Mouse (Mus musculus) embryonic stem cell, embryonic (primary cell): Measurements from ENCODE around the gene Trim40.

Experiments
- CTCF ChIA-PET, 4 experiments: fragments of 300-600 bp in 2 of 4; fragments of 350-600 bp in 2 of 4; sonication (Branson Sonifier 250); formaldehyde crosslinking; loops; one replicate each; lab custom pipeline; 2022; ENCODE audit warnings: inconsistent platforms in 2 of 4; lab: Charles Lee
- POLR2A ChIA-PET, 4 experiments: fragments of 300-600 bp in 2 of 4; fragments of 350-600 bp in 2 of 4; sonication (Branson Sonifier 250); formaldehyde crosslinking; loops; one replicate each; lab custom pipeline; 2022; ENCODE audit warnings: antibody characterized with exemption in 4 of 4, inconsistent platforms in 1 of 4; lab: Charles Lee

Gene Trim40

GRCm38 (mm10) chr17:36890073-36890903 lies at the start of gene Trim40:
Gene Trim40 (minus strand): TSS chr17:36890123.
- ChIA-PET CTCF (no interaction called here), POLR2A (interaction anchor here in 1 of 4 experiments (3.6 kb wide), 1 partner anchor 23 kb away, joined by 8 read pairs; the partner anchor contains the start of gene Trim15)

- ChIA-PET POLR2A (interaction anchor here in 1 of 4 experiments (1.0 to 1.4 kb wide), 2 partner anchors 17 to 20 kb away, joined by 3 to 7 read pairs; partner anchors contain the start of genes Znrd1 and Znrd1as), CTCF (no interaction called here)
Observed at GRCm38 (mm10) chr17:36938056-36938455, 48.1 kb upstream of the Trim40 start.

GRCm38 (mm10) chr17:36931806-36932205 lies 41.9 kb upstream of the Trim40 start:
- POLR2A ChIA-PET, result interaction anchor here in 3 of 4 experiments (0.5 to 2.6 kb wide), 4 partner anchors 10 to 119 kb away, joined by 3 to 10 read pairs (median 4); no protein-coding TSS in a partner anchor
- CTCF ChIA-PET, result interaction anchor here in 1 of 4 experiments (0.9 kb wide), 1 partner anchor 39 kb away, joined by 3 read pairs; no protein-coding TSS in a partner anchor

GRCm38 (mm10) chr17:36931130-36931529 lies 41.2 kb upstream of the Trim40 start:
- POLR2A ChIA-PET, result interaction anchor here in 3 of 4 experiments (0.6 to 2.6 kb wide), 5 partner anchors 10 to 285 kb away, joined by 3 to 10 read pairs (median 5); no protein-coding TSS in a partner anchor

GRCm38 (mm10) chr17:36930233-36930632 lies 40.3 kb upstream of the Trim40 start:
- CTCF ChIA-PET, result interaction anchor here in 3 of 4 experiments (0.6 to 2.3 kb wide), 4 partner anchors 16 to 155 kb away, joined by 3 to 12 read pairs (median 4); no protein-coding TSS in a partner anchor

More at GRCm38 (mm10) chr17:36931130-36931529, 41.2 kb upstream of the Trim40 start:
- CTCF ChIA-PET, result interaction anchor here in 2 of 4 experiments (1.1 to 2.3 kb wide), 2 partner anchors 15 to 16 kb away, joined by 4 to 12 read pairs; no protein-coding TSS in a partner anchor

GRCm38 (mm10) chr17:36929236-36929932 lies 39.5 kb upstream of the Trim40 start:
- POLR2A ChIA-PET, result interaction anchor here in 3 of 4 experiments (0.7 to 2.6 kb wide), 10 partner anchors 8 to 121 kb away, joined by 3 to 10 read pairs (median 3); partner anchors contain the start of genes H2-M5 (in 1 of the 3) and Rnf39 (in 1 of the 3)
- CTCF ChIA-PET, result interaction anchor here in 2 of 4 experiments (0.8 to 2.3 kb wide), 3 partner anchors 15 to 156 kb away, joined by 3 to 12 read pairs (median 4); no protein-coding TSS in a partner anchor

More at GRCm38 (mm10) chr17:36930233-36930632, 40.3 kb upstream of the Trim40 start:
- POLR2A ChIA-PET, result interaction anchor here in 3 of 4 experiments (0.6 to 2.6 kb wide), 14 partner anchors 8 to 121 kb away, joined by 3 to 10 read pairs (median 3); partner anchors contain the start of genes H2-M5 (in 1 of the 3), Rnf39 (in 1 of the 3) and Trim26 (in 1 of the 3)

GRCm38 (mm10) chr17:36927496-36928120 lies 37.7 kb upstream of the Trim40 start:
- CTCF ChIA-PET, result interaction anchor here in 2 of 4 experiments (0.6 to 0.8 kb wide), 3 partner anchors 12 to 440 kb away, joined by 3 to 5 read pairs (median 3); no protein-coding TSS in a partner anchor
- POLR2A ChIA-PET, result interaction anchor here in 1 of 4 experiments (0.6 to 0.7 kb wide), 4 partner anchors 14 to 156 kb away, joined by 3 to 4 read pairs (median 3); no protein-coding TSS in a partner anchor

GRCm38 (mm10) chr17:36923491-36923890 lies 33.6 kb upstream of the Trim40 start:
- POLR2A ChIA-PET, result interaction anchor here (0.6 to 3.5 kb wide), 65 partner anchors 8 to 930 kb away, joined by 3 to 19 read pairs (median 4); partner anchors contain the start of genes 2410137M14Rik (in 2 of the 4), Trim26 (in 2 of the 4), Znrd1 (in 2 of the 4) and Gabbr1 (in 1 of the 4)
- CTCF ChIA-PET, result interaction anchor here (0.6 to 2.0 kb wide), 16 partner anchors 9 to 280 kb away, joined by 3 to 31 read pairs (median 5); partner anchors contain the start of gene Trim26 (in 1 of the 4)

- CTCF ChIA-PET, result interaction anchor here in 3 of 4 experiments (0.5 to 2.0 kb wide), 10 partner anchors 8 to 281 kb away, joined by 3 to 31 read pairs (median 6); no protein-coding TSS in a partner anchor
- POLR2A ChIA-PET, result interaction anchor here (0.8 to 3.5 kb wide), 44 partner anchors 8 to 275 kb away, joined by 3 to 19 read pairs (median 5); partner anchors contain the start of genes 2410137M14Rik (in 2 of the 4), Trim26 (in 2 of the 4), Gabbr1 (in 1 of the 4) and Rnf39 (in 1 of the 4)
Observed at GRCm38 (mm10) chr17:36922715-36923114, 32.8 kb upstream of the Trim40 start.

GRCm38 (mm10) chr17:36920239-36920638 lies 30.3 kb upstream of the Trim40 start:
- CTCF ChIA-PET, result interaction anchor here in 3 of 4 experiments (0.7 to 1.5 kb wide), 5 partner anchors 97 to 283 kb away, joined by 3 to 6 read pairs (median 3); no protein-coding TSS in a partner anchor
- POLR2A ChIA-PET, result interaction anchor here (0.5 to 2.8 kb wide), 17 partner anchors 10 to 130 kb away, joined by 3 to 10 read pairs (median 4); no protein-coding TSS in a partner anchor

GRCm38 (mm10) chr17:36915076-36915475 lies 25.2 kb upstream of the Trim40 start:
- ChIA-PET POLR2A (interaction anchor here in 3 of 4 experiments (0.7 to 2.6 kb wide), 10 partner anchors 8 to 133 kb away, joined by 3 to 13 read pairs (median 4); partner anchors contain the start of gene Trim26 (in 1 of the 3)), CTCF (interaction anchor here (0.5 to 4.3 kb wide), 46 partner anchors 8 to 328 kb away, joined by 3 to 32 read pairs (median 5); partner anchors contain the start of genes H2-M5 (in 1 of the 4) and Trim26 (in 1 of the 4))

- POLR2A ChIA-PET, result interaction anchor here (0.6 to 2.6 kb wide), 16 partner anchors 9 to 284 kb away, joined by 3 to 13 read pairs (median 3); no protein-coding TSS in a partner anchor
- CTCF ChIA-PET, result interaction anchor here (0.5 to 4.3 kb wide), 76 partner anchors 9 to 658 kb away, joined by 3 to 32 read pairs (median 4); partner anchors contain the start of genes Trim26 (in 3 of the 4) and H2-M5 (in 1 of the 4)
Observed at GRCm38 (mm10) chr17:36914108-36914507, 24.2 kb upstream of the Trim40 start.

- CTCF ChIA-PET, result interaction anchor here in 2 of 4 experiments (0.6 to 4.0 kb wide), 7 partner anchors 11 to 288 kb away, joined by 3 to 31 read pairs (median 3); partner anchors contain the start of gene Trim31 (in 1 of the 2)
- POLR2A ChIA-PET, result interaction anchor here (0.6 to 2.2 kb wide), 5 partner anchors 12 to 172 kb away, joined by 3 to 8 read pairs (median 3); partner anchors contain the start of gene Trim31 (in 1 of the 4)
Observed at GRCm38 (mm10) chr17:36912031-36912430, 22.1 kb upstream of the Trim40 start.

- ChIA-PET POLR2A (no interaction called here), CTCF (interaction anchor here in 2 of 4 experiments (0.5 to 1.1 kb wide), 3 partner anchors 63 to 174 kb away, joined by 6 read pairs; no protein-coding TSS in a partner anchor)
Observed at GRCm38 (mm10) chr17:36909802-36910201, 19.9 kb upstream of the Trim40 start.

- CTCF ChIA-PET, result interaction anchor here in 2 of 4 experiments (0.5 to 1.0 kb wide), 2 partner anchors 15 to 308 kb away, joined by 3 to 8 read pairs; no protein-coding TSS in a partner anchor
- POLR2A ChIA-PET, result interaction anchor here in 2 of 4 experiments (0.9 to 1.5 kb wide), 3 partner anchors 12 to 71 kb away, joined by 3 to 5 read pairs (median 4); partner anchors contain the start of gene Trim26 (in 1 of the 2)
Observed at GRCm38 (mm10) chr17:36908235-36908634, 18.3 kb upstream of the Trim40 start.
